Mouse (Mus musculus) cerebral cortex, adult 2 months (tissue): ENCODE results near the gene BC017158.

ENCODE experiments used
- WGBS: fragments of 180-500 bp; shearing (Covaris S2); methylation state at CpG from one replicate; pipeline ENCODE4 v1.1.7; 2018; 5-methylcytosine and 5-hydroxymethylcytosine counted together

BC017158 gene

DNA sequence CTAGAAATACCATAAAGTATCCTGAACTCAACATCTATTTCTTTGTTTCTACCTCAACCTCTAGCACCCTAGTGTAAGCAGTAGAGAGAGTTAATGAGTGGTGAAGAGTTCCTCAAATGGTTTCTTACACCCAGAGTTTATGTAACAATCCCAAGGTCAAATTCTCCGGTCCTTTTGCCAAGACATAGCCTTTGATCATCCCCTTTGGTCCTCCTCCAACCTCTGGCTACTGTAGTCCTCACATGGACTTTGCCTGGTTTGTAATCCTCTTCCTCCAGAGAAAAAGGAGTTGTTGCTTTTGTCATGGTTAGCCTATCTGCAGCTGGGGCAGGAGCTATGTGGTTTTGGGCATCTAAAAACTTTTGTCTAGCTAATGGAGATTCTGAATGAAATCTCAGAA, 62.5 kb downstream of the BC017158 start:
- whole genome bisulfite sequencing: 81% methylated on average over 1 of the region's 1 CpGs

DNA sequence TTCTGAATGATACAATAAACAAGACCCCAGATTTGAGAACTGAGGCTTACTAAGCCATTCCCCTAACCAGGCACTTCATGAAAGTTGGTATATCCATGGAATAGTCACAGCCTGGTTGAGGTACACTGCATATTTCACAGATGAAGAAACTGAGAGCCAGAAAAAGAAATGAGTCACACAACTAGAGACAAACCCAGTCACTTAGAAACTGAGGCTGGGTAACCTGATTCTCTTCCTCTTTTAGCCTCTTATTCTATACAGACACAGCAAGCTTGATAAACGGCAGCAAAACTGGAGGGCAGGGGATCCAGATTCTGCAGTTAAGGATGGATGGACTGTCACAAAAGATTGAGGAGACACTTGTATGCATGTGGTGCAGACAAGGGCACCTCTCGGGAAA, 63.2 kb downstream of the BC017158 start:
- WGBS: 80% methylated on average over 2 of the region's 2 CpGs

DNA sequence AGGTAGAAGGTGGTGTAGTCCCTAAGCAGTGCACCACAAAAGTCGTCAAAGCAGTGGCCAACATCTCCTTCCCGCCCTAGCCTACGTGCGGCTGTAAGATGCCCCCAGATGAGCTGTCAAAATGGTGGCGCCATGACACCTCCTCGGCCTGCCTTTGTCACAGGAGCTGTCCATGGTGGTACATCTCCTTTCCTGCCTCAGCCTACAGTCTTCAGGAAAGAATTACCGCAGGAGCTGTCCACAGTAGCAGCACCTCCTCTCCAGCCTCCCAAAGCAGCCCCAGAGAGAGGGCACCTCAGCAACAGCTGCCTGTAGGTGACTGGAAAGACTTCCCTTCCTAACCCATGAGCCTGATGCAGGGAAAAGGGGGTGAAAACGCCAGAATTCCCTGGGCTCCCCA, 66.2 kb downstream of the BC017158 start:
- 67% methylated on average over 8 of the region's 8 CpGs for WGBS
